Mouse (Mus musculus): ENCODE measurements around the gene BC049730. TPM values are rescaled to one million over a fixed set of nuclear protein-coding genes. Genes with fewer than 3 reads are reported as not detected.
"Not testable (repeated sequence)": the region's sequence is repeated elsewhere in the genome, so short reads cannot be mapped to it uniquely, and the experiment has no call there.

BC049730 gene
- polyA plus RNA-seq, 1 experiment from 2014 or later, result not detected

DNA sequence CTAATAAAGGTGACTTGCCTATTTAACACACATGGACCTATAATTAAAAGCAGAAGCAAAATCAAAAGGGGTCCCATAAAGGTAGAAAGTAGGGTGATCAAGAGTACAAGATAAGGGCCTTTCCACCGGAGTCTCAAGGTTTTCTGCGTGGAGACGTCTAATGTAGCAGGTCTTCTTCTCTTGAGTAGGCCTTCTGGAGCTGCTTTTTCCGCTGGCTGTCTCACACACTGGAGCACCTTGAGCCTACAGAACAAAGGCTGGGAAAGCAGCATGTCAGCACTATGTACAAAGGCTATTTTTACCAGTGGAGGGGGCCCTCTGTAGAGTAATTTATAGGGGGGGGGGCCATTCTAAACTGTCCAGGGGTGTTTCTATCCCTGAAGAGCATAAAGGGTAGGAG is 11.2 kb upstream of the BC049730 start:
- WGBS, result 90% methylated on average over 4 of the region's 4 CpGs
- not testable (repeated sequence) for H3K27me3 ChIP-seq

GRCm38 (mm10) chr7:24702841-24703240 is 6.2 kb upstream of the BC049730 start:
- not testable (repeated sequence) for ATAC-seq (replicated peaks; ENCODE audit: insufficient number of reproducible peaks, insufficient read depth, low FRiP score, low read depth); H3K27me3 ChIP-seq; H3K9ac ChIP-seq; H3K9me3 ChIP-seq (replicated peaks); H3K36me3 ChIP-seq; H3K4me1 ChIP-seq (replicated peaks); H3K27ac ChIP-seq; H3K4me3 ChIP-seq; H3K4me2 ChIP-seq
- 75% methylated on average over 9 of the region's 9 CpGs for WGBS

More for the DNA sequence above, 11.2 kb upstream of the BC049730 start:
- H3K27ac ChIP-seq; H3K4me3 ChIP-seq; H3K9ac ChIP-seq; H3K4me1 ChIP-seq (replicated peaks); ATAC-seq (replicated peaks; ENCODE audit: insufficient number of reproducible peaks, insufficient read depth, low FRiP score, low read depth); H3K4me2 ChIP-seq; H3K36me3 ChIP-seq; H3K9me3 ChIP-seq (replicated peaks): not testable (repeated sequence)

DNA sequence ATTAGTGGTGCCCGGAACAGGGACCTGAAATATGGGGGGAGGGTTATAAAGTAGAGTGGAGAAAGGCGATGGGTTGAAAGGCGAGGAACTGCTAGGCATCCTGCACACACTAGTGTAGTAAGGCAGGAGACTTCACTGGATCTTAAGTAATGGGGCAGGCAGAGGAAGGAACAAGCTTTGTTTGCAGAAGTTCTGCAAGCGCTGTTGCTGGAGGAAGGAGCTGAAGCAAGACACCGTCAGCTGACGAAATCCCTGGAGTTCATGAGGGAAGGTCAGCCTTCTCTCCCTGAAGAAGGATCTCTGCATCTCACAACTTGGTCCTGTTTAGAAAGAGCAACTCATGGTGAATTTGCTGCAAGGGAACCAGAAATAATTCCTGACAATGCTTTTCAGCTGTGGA is 6.0 kb downstream of the BC049730 start:
- no peaks in the 10 kb centered on the region for H3K4me1 ChIP-seq (replicated peaks)
- no peak for ATAC-seq (replicated peaks; ENCODE audit: insufficient number of reproducible peaks, insufficient read depth, low FRiP score, low read depth)
- H3K9ac ChIP-seq, result no peak overlapping the region
- no peaks in the 10 kb centered on the region for H3K36me3 ChIP-seq
- no peak overlapping the region for H3K27ac ChIP-seq
- no peaks in the 10 kb centered on the region for H3K27me3 ChIP-seq
- no peak overlapping the region for H3K4me2 ChIP-seq
- WGBS, result 66% methylated on average over 6 of the region's 6 CpGs
- no peak overlapping the region for H3K4me3 ChIP-seq
- H3K9me3 ChIP-seq (replicated peaks), result no peaks in the 10 kb centered on the region

DNA sequence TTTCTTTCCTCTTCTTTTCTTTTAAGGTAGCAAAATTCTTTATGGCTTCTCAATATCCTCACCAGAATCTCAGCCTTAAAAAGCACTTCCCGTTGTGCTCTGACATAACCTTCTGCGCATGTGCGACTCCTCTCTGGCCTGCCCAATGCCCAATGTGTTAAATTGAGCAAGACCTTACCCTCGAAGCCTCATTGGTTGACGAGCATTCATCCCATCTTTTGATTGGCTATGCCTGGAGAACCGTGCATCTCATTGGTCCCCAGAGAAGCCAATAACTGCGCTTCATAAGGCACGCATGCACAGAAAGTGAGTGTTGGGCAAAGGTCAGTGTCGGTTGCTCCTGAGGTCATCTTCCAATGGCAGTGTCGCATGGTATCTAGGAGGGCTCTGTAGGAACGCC is 17.8 kb downstream of the BC049730 start, which contains the start of gene Gm4763:
TSS of gene Gm4763 (minus strand) at position 101 of the 400 bp plus-strand sequence.
- H3K4me3 ChIP-seq; ATAC-seq (replicated peaks; ENCODE audit: insufficient number of reproducible peaks, insufficient read depth, low FRiP score, low read depth); H3K36me3 ChIP-seq; H3K27ac ChIP-seq; H3K9ac ChIP-seq; H3K4me2 ChIP-seq; H3K27me3 ChIP-seq; H3K9me3 ChIP-seq (replicated peaks); H3K4me1 ChIP-seq (replicated peaks): not testable (repeated sequence)
- 84% methylated on average over 11 of the region's 11 CpGs for WGBS

DNA sequence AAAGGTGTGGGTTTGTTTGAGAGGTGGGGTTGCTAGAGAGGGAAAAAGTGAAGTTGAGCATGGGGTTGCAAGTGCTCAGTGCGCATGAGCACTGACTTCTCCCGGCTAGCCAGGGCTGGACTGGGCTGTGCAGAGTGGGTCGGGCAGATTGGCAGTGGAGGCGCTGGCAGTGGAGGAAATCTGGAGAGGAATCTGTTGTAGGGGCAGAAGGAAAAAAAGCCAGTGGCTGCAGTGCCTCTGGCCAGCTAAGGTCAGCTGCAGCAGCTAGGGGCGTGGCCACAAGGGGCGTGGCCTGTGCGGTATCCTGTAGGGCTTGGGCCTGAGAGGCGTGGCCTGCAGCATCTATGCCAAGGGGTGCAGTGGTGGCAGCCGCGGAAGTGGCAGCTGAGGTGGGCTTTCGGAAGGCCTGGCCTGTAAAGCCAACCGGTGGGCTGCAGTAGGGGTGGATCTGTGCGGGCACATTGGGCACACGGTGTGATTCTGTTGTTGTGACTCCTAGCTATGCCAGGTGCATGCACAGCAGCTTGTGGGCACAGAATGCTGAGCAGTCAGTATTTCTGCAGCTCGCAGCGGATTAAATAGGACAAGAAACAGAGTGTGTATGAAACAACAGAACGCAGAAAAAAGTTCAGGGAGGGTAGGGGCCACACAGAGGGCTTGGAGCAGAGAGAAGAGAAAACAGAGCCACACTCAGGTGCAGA is 27.1 kb downstream of the BC049730 start:
- no peak for ATAC-seq (replicated peaks; ENCODE audit: insufficient number of reproducible peaks, insufficient read depth, low FRiP score, low read depth)
- Histone ChIP-seq H3K9ac (no peak overlapping the region), H3K27me3 (0 out of 2 replicates have a peak, but pooled peaks cover 2% of the 10 kb centered on the region), H3K9me3 (replicated peaks) (no peaks in the 10 kb centered on the region), H3K36me3 (no peaks in the 10 kb centered on the region), H3K4me2 (no peak overlapping the region), H3K4me1 (replicated peaks) (no peaks in the 10 kb centered on the region), H3K4me3 (no peak overlapping the region), H3K27ac (no peak overlapping the region)
- 17% methylated on average over 17 of the region's 17 CpGs for WGBS

DNA sequence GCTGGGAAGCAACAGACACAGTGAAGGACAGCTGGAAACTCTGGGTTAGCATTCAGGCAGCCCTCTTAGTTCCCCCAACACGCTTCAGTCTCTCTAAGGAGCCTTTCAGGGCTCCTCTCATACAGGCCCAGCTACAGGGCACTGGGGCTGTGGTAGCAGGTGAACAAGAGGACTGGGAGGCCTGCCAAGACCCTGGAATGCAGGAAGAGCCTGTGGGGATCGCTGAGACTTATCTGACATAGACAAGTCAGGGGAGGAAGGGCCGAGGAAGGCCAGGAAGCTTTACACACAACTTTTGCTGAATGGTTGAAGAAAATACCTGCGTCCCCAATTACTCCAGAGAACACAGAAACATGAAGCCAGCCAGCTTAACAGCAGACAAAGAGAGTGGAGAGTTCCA is 41.7 kb downstream of the BC049730 start:
- H3K36me3 ChIP-seq, result no peaks in the 10 kb centered on the region
- H3K9ac ChIP-seq, result no peak overlapping the region
- H3K9me3 ChIP-seq (replicated peaks), result no peaks in the 10 kb centered on the region
- no peak overlapping the region for H3K27ac ChIP-seq
- 0 out of 2 replicates have a peak, but pooled peaks have one; percentile 36 for ATAC-seq (replicated peaks; ENCODE audit: insufficient number of reproducible peaks, insufficient read depth, low FRiP score, low read depth)
- no peaks in the 10 kb centered on the region for H3K4me1 ChIP-seq (replicated peaks)
- H3K4me2 ChIP-seq, result no peak overlapping the region
- peaks cover 7% of the 10 kb centered on the region; the same call in 1 of the 2 replicates for H3K27me3 ChIP-seq
- H3K4me3 ChIP-seq, result no peak overlapping the region
- WGBS, result 25% methylated on average over 4 of the region's 4 CpGs

GRCm38 (mm10) chr7:24751610-24752009 is 42.6 kb downstream of the BC049730 start:
- H3K36me3 ChIP-seq, result no peaks in the 10 kb centered on the region
- H3K4me2 ChIP-seq, result no peak overlapping the region
- H3K27ac ChIP-seq, result no peak overlapping the region
- 89% methylated on average over 2 of the region's 2 CpGs for WGBS
- H3K4me1 ChIP-seq (replicated peaks), result no peaks in the 10 kb centered on the region
- H3K4me3 ChIP-seq, result no peak overlapping the region
- no peak for ATAC-seq (replicated peaks; ENCODE audit: insufficient number of reproducible peaks, insufficient read depth, low FRiP score, low read depth)
- H3K27me3 ChIP-seq, result peaks cover 7% of the 10 kb centered on the region; the same call in 1 of the 2 replicates
- no peak overlapping the region for H3K9ac ChIP-seq
- no peaks in the 10 kb centered on the region for H3K9me3 ChIP-seq (replicated peaks)

GRCm38 (mm10) chr7:24753476-24753875 is 44.4 kb downstream of the BC049730 start:
- Histone ChIP-seq H3K27me3 (peaks cover 7% of the 10 kb centered on the region; the same call in 1 of the 2 replicates), H3K36me3 (no peaks in the 10 kb centered on the region), H3K27ac (no peak overlapping the region), H3K4me3 (no peak overlapping the region), H3K9me3 (replicated peaks) (no peaks in the 10 kb centered on the region), H3K4me1 (replicated peaks) (no peaks in the 10 kb centered on the region), H3K4me2 (no peak overlapping the region), H3K9ac (no peak overlapping the region)
- no peak for ATAC-seq (replicated peaks; ENCODE audit: insufficient number of reproducible peaks, insufficient read depth, low FRiP score, low read depth)
- WGBS, result 48% methylated on average over 5 of the region's 5 CpGs

DNA sequence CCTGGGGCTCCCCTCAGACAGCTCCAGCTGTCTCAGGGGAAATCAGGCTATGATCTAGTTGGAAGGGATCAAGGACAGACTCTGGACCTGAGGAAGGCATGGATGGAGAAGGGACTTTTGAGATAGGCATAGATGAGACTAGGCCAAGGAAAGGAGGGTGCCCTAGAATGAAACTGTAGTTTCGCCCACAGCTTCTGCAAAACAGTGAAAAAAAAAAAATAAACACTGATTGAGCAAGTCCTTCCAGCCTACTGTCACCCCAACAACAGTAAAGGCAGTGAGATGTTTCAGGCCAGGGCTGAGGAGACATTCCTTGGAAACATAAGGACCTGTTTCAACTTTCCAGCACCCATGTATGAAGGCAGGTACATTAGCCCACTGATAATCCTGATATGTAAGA is 49.5 kb downstream of the BC049730 start:
- H3K27ac ChIP-seq, result no peak overlapping the region

GRCm38 (mm10) chr7:24760211-24760610 is 51.2 kb downstream of the BC049730 start, which contains the start of gene Cd177:
TSS of gene Cd177 (minus strand) at chr7:24760311.
- Histone ChIP-seq H3K9me3 (replicated peaks) (no peaks in the 10 kb centered on the region), H3K9ac (no peak within 1 kb of the TSS), H3K36me3 (no peaks in the 10 kb centered on the region), H3K4me3 (no peak within 1 kb of the TSS), H3K4me1 (replicated peaks) (no peaks in the 10 kb centered on the region), H3K27me3 (no peaks in the 10 kb centered on the region), H3K27ac (no peak within 1 kb of the TSS), H3K4me2 (no peak within 1 kb of the TSS)
- WGBS, result 73% methylated on average over 6 of the region's 6 CpGs
- ATAC-seq (replicated peaks; ENCODE audit: insufficient number of reproducible peaks, insufficient read depth, low FRiP score, low read depth), result no peak

More for the DNA sequence above, 49.5 kb downstream of the BC049730 start:
- no peak overlapping the region for H3K9ac ChIP-seq
- no peaks in the 10 kb centered on the region for H3K36me3 ChIP-seq
- no peaks in the 10 kb centered on the region for H3K4me1 ChIP-seq (replicated peaks)
- 69% methylated on average over 1 of the region's 1 CpGs for WGBS
- ATAC-seq (replicated peaks; ENCODE audit: insufficient number of reproducible peaks, insufficient read depth, low FRiP score, low read depth), result no peak
- no peak overlapping the region for H3K4me3 ChIP-seq
- no peaks in the 10 kb centered on the region for H3K9me3 ChIP-seq (replicated peaks)
- H3K27me3 ChIP-seq, result no peaks in the 10 kb centered on the region
- H3K4me2 ChIP-seq, result no peak overlapping the region

- Histone ChIP-seq H3K4me1 (replicated peaks) (no peaks in the 10 kb centered on the region), H3K4me3 (no peak overlapping the region), H3K27ac (no peak overlapping the region), H3K9me3 (replicated peaks) (no peaks in the 10 kb centered on the region), H3K4me2 (no peak overlapping the region), H3K36me3 (no peaks in the 10 kb centered on the region), H3K27me3 (no peaks in the 10 kb centered on the region), H3K9ac (no peak overlapping the region)
- ATAC-seq (replicated peaks; ENCODE audit: insufficient number of reproducible peaks, insufficient read depth, low FRiP score, low read depth), result no peak
- WGBS, result 69% methylated on average over 6 of the region's 6 CpGs
Observed at GRCm38 (mm10) chr7:24761161-24761560, 52.1 kb downstream of the BC049730 start.

DNA sequence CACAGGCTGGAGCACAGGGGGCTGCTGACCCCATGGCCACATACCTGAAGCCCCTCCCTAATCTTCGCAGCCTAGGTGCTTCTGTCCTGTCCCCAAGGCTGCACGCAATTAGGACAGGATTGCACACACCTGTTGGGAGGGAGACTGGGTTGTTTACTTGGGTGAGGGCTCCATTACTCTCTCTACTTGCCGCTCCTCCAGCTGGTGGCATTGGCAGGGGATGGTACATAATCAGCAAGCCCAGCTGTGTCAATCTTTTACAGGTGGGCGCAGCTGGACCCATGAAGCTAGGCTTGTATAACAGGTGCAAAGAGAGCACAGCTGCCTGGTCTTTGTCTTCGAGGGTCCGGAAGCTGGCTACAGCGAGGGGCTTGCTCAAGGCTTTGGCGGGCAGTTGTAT is 53.5 kb downstream of the BC049730 start:
- Histone ChIP-seq H3K9ac (no peak overlapping the region), H3K27ac (no peak overlapping the region), H3K9me3 (replicated peaks) (no peaks in the 10 kb centered on the region), H3K4me2 (no peak overlapping the region), H3K36me3 (no peaks in the 10 kb centered on the region), H3K4me1 (replicated peaks) (no peaks in the 10 kb centered on the region), H3K4me3 (no peak overlapping the region), H3K27me3 (no peaks in the 10 kb centered on the region)
- 87% methylated on average over 8 of the region's 8 CpGs for WGBS
- ATAC-seq (replicated peaks; ENCODE audit: insufficient number of reproducible peaks, insufficient read depth, low FRiP score, low read depth), result no peak

Data from heart, embryonic 15.5 days (tissue).